Mouse (Mus musculus) heart, adult 18-20 months (tissue): ENCODE measurements around the gene Ell3. TPM values are rescaled to one million over a fixed set of nuclear protein-coding genes. Genes with fewer than 3 reads are reported as not detected.

Source experiments
- DNase-seq, 2 experiments: peaks; one replicate each; pipeline ENCODE4 v3.0.0; 2021 to 2022; ENCODE audit warnings: mixed read lengths in 1 of 2
- total RNA-seq, 2 experiments: library from RNA; stranded (reverse); gene quantifications; 2 replicates each; pipeline ENCODE4 v1.2.3; 2021

Ell3 gene
- total RNA-seq, 2 experiments from 2014 or later, result 0.57 TPM; not detected in 1

GRCm38 (mm10) chr2:121448136-121448535 is 4.1 kb upstream of the Ell3 start:
- DNase-seq, result peak; percentile 58 to 79

- DNase-seq, result no peak
These were observed 2.9 kb upstream of the Ell3 start for GRCm38 (mm10) chr2:121447006-121447405.

- no peak for DNase-seq
These were observed 2.4 kb upstream of the Ell3 start for GRCm38 (mm10) chr2:121446506-121446905.

GRCm38 (mm10) chr2:121445117-121445516 is 1.0 kb upstream of the Ell3 start:
- DNase-seq, result no peak

- DNase-seq, result no peak
These were observed 1.1 kb downstream of the Ell3 start for GRCm38 (mm10) chr2:121443068-121443349.

- DNase-seq, result peak; percentile 74 to 86
These were observed 1.6 kb downstream of the Ell3 start for GRCm38 (mm10) chr2:121442259-121443067.

- no peak for DNase-seq
These were observed 2.3 kb downstream of the Ell3 start for GRCm38 (mm10) chr2:121441800-121442199.

- DNase-seq, result no peak
These were observed 3.1 kb downstream of the Ell3 start for GRCm38 (mm10) chr2:121440834-121441605.

- DNase-seq, result no peak
These were observed 4.3 kb downstream of the Ell3 start for GRCm38 (mm10) chr2:121439746-121440145.

- DNase-seq, result no peak
These were observed 9.2 kb downstream of the Ell3 start for GRCm38 (mm10) chr2:121434854-121435253.

- DNase-seq, result no peak
These were observed 18.2 kb downstream of the Ell3 start for GRCm38 (mm10) chr2:121425890-121426289.

GRCm38 (mm10) chr2:121423166-121423565 is 20.9 kb downstream of the Ell3 start:
- no peak for DNase-seq

GRCm38 (mm10) chr2:121418476-121418875 is 25.6 kb downstream of the Ell3 start:
- DNase-seq, result no peak

- DNase-seq, result no peak
These were observed 27.7 kb downstream of the Ell3 start for GRCm38 (mm10) chr2:121416356-121416755.

- no peak for DNase-seq
These were observed 28.5 kb downstream of the Ell3 start for GRCm38 (mm10) chr2:121415591-121415990.

- DNase-seq, result no peak
These were observed 29.0 kb downstream of the Ell3 start for GRCm38 (mm10) chr2:121415103-121415502.

- peak in 1 of 2 experiments; percentile 57 for DNase-seq
These were observed 29.9 kb downstream of the Ell3 start for GRCm38 (mm10) chr2:121414139-121414685.

GRCm38 (mm10) chr2:121413387-121414042 is 30.6 kb downstream of the Ell3 start, which contains the start of the genes Pdia3 and Catsper2:
Gene Pdia3, plus strand, starts transcription at chr2:121413775.
Gene Catsper2, minus strand, starts transcription at chr2:121413792.
- DNase-seq, result peak; percentile 95 to 99

- peak in 1 of 2 experiments; percentile 28 for DNase-seq
These were observed 31.2 kb downstream of the Ell3 start for GRCm38 (mm10) chr2:121412843-121413386.

- DNase-seq, result peak; percentile 32 to 50
These were observed 35.9 kb downstream of the Ell3 start for GRCm38 (mm10) chr2:121408160-121408559.

- no peak for DNase-seq
These were observed 40.8 kb downstream of the Ell3 start for GRCm38 (mm10) chr2:121403296-121403695.

- peak; percentile 47 to 91 for DNase-seq
These were observed 47.5 kb downstream of the Ell3 start for GRCm38 (mm10) chr2:121396624-121397023.
